Mouse (Mus musculus) C2C12 (cell line): ENCODE data around the gene Spata17. TPM values are rescaled to one million over a fixed set of nuclear protein-coding genes. Genes with fewer than 3 reads are reported as not detected.

Experiments used
- H3K27me3 ChIP-seq: one replicate; pipeline ENCODE4 v1.6.1; 2011; ENCODE audit not compliant: control insufficient read depth, insufficient read depth, insufficient read length
- H3K36me3 ChIP-seq: one replicate; pipeline ENCODE4 v1.6.1; 2011; ENCODE audit not compliant: control insufficient read depth, insufficient read depth
- H3K4me3 ChIP-seq: one replicate; pipeline ENCODE4 v1.5.1; 2011; ENCODE audit warnings: mild to moderate bottlenecking, control low read depth; ENCODE audit not compliant: poor library complexity, insufficient read depth, severe bottlenecking
- H3K79me2 ChIP-seq: one replicate; pipeline ENCODE4 v1.6.1; 2011; ENCODE audit not compliant: control insufficient read depth, insufficient read depth
- H3K79me3 ChIP-seq: one replicate; pipeline ENCODE4 v1.6.1; 2011; ENCODE audit warnings: low read depth, control low read depth
- H3ac ChIP-seq: one replicate; pipeline ENCODE3; 2011; ENCODE audit warnings: low read depth; ENCODE audit not compliant: control insufficient read depth, insufficient read length
- CEBPB ChIP-seq: IDR thresholded peaks from one replicate; pipeline ENCODE4 v1.6.1; 2011; ENCODE audit warnings: low read depth, mild to moderate bottlenecking, control low read depth, moderate library complexity
- CTCF ChIP-seq: IDR thresholded peaks from one replicate; pipeline ENCODE4 v1.5.1; 2011; ENCODE audit not compliant: control insufficient read depth, insufficient read depth, insufficient read length
- FOSL1 ChIP-seq: IDR thresholded peaks from one replicate; pipeline ENCODE4 v1.8.0; 2011; ENCODE audit warnings: mild to moderate bottlenecking, low read length; ENCODE audit not compliant: poor library complexity, insufficient read depth, severe bottlenecking
- MAX ChIP-seq: IDR thresholded peaks from one replicate; pipeline ENCODE4 v1.6.1; 2011; ENCODE audit warnings: mild to moderate bottlenecking, control low read depth
- MYOD1 ChIP-seq: IDR thresholded peaks from one replicate; pipeline ENCODE4 v1.6.1; 2011; ENCODE audit warnings: low read depth; ENCODE audit not compliant: control insufficient read depth, insufficient read length
- MYOG ChIP-seq: IDR thresholded peaks from one replicate; pipeline ENCODE4 v1.6.1; 2011; ENCODE audit not compliant: control insufficient read depth, insufficient read length; ENCODE audit errors: extremely low read depth
- USF1 ChIP-seq: IDR thresholded peaks from one replicate; pipeline ENCODE4 v1.6.1; 2011; ENCODE audit warnings: low read depth, mild to moderate bottlenecking, control low read depth, moderate library complexity
- polyA plus RNA-seq: library from polyadenylated mRNA; unstranded; fragments of >200 nt; fragmentation: generic; extraction: Trizol; gene quantifications from one replicate; pipeline ENCODE4 v1.2.1, GENCODE M21; 2012; ENCODE audit warnings: missing spikeins

The Spata17 gene
- polyA plus RNA-seq, 1 experiment = 0.08 TPM

DNA sequence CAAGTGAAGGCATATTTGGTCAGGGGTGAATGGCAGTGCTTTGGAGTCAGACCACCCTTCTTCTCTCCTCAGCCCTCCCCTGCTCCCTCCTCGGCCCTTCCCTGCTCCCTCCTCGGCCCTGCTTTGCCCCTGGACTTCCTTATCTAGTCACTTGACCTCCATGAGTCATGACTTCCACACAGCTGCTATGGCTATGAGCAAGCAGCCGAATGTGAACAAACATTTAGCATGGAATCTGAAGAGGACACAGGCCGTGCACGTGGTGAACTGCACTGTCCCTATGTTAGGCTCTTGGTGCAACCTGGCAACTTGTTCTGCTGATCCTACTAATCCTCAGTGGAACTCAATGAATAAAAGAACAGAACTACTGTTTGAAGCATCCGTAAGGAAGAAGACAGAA is 117.0 kb downstream of the Spata17 start:
- Histone ChIP-seq H3ac (no peak overlapping the region), H3K79me3 (no peaks in the 10 kb centered on the region), H3K36me3 (no peaks in the 10 kb centered on the region), H3K79me2 (no peaks in the 10 kb centered on the region), H3K27me3 (no peaks in the 10 kb centered on the region), H3K4me3 (no peak overlapping the region)
- TF ChIP-seq USF1 (no peak), CTCF (no peak), MYOG (no peak), FOSL1 (no peak), MAX (no peak), MYOD1 (no peak), CEBPB (no peak)

DNA sequence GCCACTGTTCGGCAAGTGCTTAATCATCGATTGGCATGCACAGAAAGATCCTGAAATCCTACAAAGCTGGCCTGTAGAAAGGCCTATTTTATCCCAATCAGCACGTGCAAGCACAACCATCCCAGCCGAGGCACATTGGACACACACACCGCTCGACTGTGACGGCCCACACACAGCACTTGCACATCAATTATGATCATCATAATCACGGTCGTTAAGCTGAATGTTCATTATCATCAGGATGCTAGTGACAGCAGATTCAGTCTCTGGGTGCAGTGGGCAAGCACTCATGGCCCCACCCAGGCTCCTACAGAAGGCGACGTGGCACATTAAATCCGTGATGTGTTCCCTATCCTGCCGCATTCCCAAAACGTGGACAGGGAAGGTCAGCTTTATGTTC is 122.7 kb downstream of the Spata17 start:
- TF ChIP-seq MYOG (no peak), CTCF (no peak), MAX (no peak)
- no peak overlapping the region for H3K4me3 ChIP-seq
- H3K36me3 ChIP-seq = no peaks in the 10 kb centered on the region
- no peaks in the 10 kb centered on the region for H3K79me3 ChIP-seq
- H3K27me3 ChIP-seq = no peaks in the 10 kb centered on the region
- H3ac ChIP-seq = no peak overlapping the region
- no peaks in the 10 kb centered on the region for H3K79me2 ChIP-seq

DNA sequence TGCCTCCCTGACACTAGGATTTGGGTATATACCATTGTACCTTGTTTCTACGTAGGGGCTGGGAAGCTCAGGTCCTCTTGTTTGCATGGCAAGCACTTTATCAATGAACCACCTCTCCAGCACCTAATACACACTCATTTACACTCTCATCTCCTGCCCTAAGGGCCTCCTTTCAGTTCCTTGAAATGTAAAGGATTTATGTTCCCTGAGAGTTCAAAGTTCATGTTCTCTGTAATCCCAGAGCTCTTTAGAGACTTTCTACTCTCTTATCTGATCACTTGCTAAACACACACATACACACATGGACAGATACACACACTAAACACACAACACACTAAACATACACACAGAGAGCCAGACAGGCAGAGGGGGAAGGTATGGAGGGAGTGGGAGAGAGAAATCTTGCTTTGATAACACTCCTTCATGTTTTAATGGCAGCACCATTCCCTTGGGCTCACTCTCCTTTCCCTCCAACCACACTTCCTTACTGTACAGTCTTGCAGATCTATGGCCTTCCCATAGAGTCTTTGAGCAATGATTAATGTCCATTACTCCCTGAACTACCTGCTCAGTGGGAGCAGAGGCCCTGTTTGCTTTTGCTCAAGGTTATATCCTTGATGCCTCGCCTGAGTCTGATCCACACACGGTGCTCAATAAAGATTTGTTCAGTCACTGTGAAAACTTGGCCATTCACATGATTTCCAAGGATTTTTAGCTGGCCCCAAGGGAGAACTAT is 126.4 kb downstream of the Spata17 start:
- no peaks in the 10 kb centered on the region for H3K79me2 ChIP-seq
- no peak overlapping the region for H3K4me3 ChIP-seq
- no peaks in the 10 kb centered on the region for H3K27me3 ChIP-seq
- no peaks in the 10 kb centered on the region for H3K36me3 ChIP-seq
- TF ChIP-seq CEBPB = no peak
- no peak for TF ChIP-seq USF1
- TF ChIP-seq CTCF = no peak
- TF ChIP-seq MAX = no peak
- TF ChIP-seq MYOG = no peak
- no peak for TF ChIP-seq MYOD1
- TF ChIP-seq FOSL1 = no peak
- no peaks in the 10 kb centered on the region for H3K79me3 ChIP-seq
- no peak overlapping the region for H3ac ChIP-seq

DNA sequence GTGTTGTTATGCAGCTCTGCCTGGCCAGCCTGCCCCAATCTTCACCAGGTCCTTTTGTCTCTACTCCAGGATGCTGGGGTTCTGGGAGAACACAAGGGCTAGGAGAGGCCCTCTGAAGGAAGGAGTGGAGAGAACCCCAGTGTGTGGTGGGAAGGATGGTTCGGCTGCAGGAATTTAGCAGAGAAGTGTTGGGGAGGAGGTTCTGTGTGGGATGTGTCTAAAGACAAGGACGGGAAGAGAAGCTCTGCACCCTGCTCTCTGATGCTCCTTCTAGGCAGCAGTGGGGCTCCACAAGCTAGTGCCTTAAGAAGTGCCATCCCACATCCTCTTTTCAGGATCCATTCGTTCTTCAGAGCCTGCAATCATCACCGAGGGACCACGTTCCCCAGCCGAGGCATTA is 129.2 kb downstream of the Spata17 start:
- Histone ChIP-seq H3K27me3 (no peaks in the 10 kb centered on the region), H3K79me2 (no peaks in the 10 kb centered on the region), H3K79me3 (no peaks in the 10 kb centered on the region), H3ac (no peak overlapping the region), H3K36me3 (no peaks in the 10 kb centered on the region), H3K4me3 (no peak overlapping the region)
- no peak for TF ChIP-seq FOSL1
- TF ChIP-seq USF1 = no peak
- no peak for TF ChIP-seq MAX
- no peak for TF ChIP-seq CEBPB

DNA sequence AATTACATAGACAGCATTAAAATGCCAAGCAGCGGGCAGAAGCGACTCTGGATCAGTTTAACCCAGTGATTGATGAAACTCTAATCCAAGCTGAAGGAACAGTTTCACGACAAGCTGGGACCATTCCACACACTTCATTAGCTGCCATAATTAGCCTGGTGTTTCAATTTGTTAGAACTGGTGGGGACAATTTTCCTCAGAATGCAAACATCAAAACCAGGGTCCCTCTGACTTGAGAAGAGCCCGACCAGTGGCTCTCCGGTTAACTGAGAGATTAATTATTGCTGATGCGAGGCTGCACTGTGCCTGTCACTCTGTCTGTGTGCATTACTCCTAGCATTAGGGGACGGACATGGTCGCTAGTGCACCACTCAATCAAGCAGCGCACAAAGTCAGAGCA is 137.9 kb downstream of the Spata17 start:
- H3K79me3 ChIP-seq = no peaks in the 10 kb centered on the region
- no peak overlapping the region for H3K4me3 ChIP-seq
- no peaks in the 10 kb centered on the region for H3K36me3 ChIP-seq
- H3ac ChIP-seq = no peak overlapping the region
- no peaks in the 10 kb centered on the region for H3K79me2 ChIP-seq
- no peaks in the 10 kb centered on the region for H3K27me3 ChIP-seq
- TF ChIP-seq MAX = no peak
- no peak for TF ChIP-seq CEBPB
- TF ChIP-seq MYOD1 = no peak
- no peak for TF ChIP-seq USF1
- TF ChIP-seq CTCF = no peak
- no peak for TF ChIP-seq FOSL1
- no peak for TF ChIP-seq MYOG

DNA sequence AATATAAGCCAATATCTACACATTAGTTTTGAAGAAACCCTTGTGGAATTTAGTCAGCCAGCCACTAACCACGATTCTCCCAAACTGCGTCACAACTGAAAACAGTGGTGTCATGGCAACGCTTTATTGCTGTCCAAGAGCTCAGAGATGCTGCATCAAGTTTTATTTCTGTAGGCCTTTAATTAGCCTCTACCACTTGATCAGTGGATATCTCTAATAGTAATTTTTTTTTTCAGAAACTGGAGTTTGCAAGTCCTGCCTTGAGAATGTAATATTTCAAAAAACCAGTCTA is 138.3 kb downstream of the Spata17 start:
- no peak overlapping the region for H3ac ChIP-seq
- no peak for TF ChIP-seq MYOD1
- no peak for TF ChIP-seq MAX
- no peak for TF ChIP-seq FOSL1
- TF ChIP-seq CTCF = no peak
- no peak for TF ChIP-seq USF1
- TF ChIP-seq CEBPB = no peak
- TF ChIP-seq MYOG = no peak
- H3K27me3 ChIP-seq = no peaks in the 10 kb centered on the region
- no peaks in the 10 kb centered on the region for H3K79me2 ChIP-seq
- no peaks in the 10 kb centered on the region for H3K36me3 ChIP-seq
- H3K79me3 ChIP-seq = no peaks in the 10 kb centered on the region
- H3K4me3 ChIP-seq = no peak overlapping the region
